Mouse (Mus musculus) T-helper 17 cell (primary cell): ENCODE data around the gene Vsnl1.

Source experiments
- in situ Hi-C, 2 experiments: fragments of 300-600 bp; cut with MboI, MseI; formaldehyde crosslinking; loops; 1 replicate in 1 of 2; 2 replicates in 1 of 2; pipeline ENCODE4 v1.15.1; 2025; ENCODE audit warnings: high pct_unique_total_duplicates in 2 of 2

Vsnl1 gene

DNA sequence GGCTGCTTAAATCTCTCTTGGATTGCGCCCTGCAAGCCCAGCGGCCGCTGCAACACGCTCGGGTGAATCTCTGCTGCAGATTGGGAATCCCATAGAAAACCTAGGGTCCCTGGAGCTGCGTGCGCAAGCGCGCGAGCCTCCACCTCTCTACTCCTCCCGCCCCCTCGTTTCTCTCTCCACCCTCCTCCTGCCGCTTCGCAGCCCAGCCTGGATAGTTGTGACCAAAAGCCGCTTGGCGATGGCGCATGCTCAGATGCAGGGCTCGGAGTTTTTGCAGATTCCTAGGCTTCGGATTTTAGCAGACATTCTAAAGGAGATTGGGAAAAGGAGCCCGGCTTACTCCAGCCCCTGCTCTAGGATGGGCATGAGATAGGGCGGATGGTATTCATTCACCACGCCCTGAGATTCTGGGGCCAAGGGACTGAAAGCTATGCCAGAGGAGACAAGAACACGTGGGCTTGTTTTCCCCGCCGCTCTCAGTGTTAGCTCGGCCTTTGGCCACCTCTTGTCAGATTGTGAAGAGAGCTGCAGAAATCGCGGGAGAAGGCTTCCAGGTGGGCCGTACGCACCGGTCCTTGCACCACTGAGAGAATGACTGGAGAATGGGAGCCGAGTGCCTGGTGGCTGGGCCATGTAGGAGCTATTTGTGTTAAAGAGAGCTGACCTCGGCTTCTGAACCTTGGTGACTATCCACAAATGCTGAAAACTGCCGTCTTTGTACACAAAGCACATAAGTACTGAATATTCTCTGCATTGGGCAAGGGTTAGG, at the start of gene Vsnl1:
Vsnl1 (minus strand) TSS at position 117 of the 769 bp plus-strand sequence.
- in situ Hi-C loops = no loop called here

DNA sequence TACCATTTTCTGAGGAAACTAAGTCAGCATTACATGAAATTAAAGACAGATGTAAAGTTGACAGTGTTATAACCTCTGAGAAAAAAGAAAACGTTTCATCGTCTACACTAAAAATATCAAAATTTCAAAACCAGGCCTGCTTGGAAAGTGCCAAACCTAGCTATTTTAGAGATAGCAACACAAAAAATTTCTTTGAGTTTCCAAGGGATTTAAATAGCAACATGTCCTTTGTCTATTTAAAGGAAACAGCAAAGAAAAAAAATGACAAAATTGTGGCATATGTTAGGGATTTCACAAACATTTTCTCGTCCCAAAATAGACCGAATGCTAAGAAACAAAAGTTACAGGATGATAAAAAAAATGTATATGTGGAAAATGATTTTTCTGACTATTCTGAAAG, 20.2 kb upstream of the Vsnl1 start:
- in situ Hi-C loops = no loop called here

- in situ Hi-C loops = no loop called here
Observed at GRCm38 (mm10) chr12:11456213-11456612, 19.8 kb upstream of the Vsnl1 start.

DNA sequence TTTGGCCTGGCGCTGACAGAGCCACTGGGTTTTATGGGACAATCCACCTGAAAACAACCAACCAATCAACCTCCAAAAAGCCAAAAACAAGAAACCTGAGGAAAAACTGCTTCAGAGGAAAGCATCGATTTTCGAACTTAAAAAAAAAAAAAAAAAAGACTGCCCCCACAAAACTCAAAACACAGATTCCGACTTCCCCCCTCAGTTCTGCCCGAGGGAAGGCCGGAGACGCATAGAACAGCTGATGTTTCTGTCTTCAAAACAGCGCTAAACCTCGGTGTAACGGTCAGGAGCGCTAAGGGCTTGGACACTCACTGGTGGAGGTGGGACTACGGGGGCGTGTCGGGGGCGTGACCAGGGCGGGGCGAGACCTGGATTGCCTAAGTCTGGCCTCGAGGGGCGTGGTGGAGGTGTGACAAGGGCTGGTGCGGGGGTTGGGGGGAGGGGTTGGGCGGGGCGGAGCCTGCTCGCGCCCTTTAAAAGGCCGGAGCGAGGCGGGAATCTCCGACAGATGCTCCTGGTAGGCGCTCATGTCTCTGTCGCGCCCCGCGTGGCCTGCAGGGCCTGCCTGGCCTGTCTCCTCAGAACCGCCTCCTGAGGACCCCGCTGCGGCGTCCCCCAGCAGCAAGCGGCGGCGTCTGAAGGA, 19.3 kb upstream of the Vsnl1 start, which contains the start of gene Rad51ap2:
Rad51ap2 (plus strand) TSS at position 531 of the 646 bp plus-strand sequence.
- in situ Hi-C loops = no loop called here

GRCm38 (mm10) chr12:11454146-11454545, 17.7 kb upstream of the Vsnl1 start:
- in situ Hi-C loops = no loop called here

DNA sequence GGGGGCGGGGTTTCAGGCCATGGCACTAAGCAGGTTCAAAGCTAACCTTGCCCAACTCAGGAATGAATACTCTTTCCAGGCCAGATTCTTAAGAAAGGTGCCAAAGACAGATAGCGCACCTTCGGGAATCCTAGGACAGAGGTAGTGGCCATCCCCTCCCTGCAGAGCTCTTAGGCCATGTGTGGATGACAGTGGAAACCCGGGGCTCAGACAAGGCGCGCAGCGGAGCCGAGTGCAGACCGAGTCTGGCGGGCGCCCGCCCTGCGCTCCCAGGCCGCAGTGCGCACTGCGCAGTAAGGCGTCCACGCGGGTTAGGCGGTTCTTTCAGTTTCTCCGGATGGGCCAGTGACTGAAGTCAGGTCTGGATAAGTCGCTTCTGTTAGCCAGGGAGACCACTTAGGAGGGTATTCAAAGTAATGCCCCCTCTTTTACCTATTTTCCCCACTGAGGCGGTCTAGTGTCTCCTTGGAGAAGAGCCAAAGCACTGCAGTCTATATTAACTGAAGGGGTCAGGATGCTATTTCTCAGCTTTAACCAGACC, 1.6 kb upstream of the Vsnl1 start:
- in situ Hi-C loops = no loop called here

DNA sequence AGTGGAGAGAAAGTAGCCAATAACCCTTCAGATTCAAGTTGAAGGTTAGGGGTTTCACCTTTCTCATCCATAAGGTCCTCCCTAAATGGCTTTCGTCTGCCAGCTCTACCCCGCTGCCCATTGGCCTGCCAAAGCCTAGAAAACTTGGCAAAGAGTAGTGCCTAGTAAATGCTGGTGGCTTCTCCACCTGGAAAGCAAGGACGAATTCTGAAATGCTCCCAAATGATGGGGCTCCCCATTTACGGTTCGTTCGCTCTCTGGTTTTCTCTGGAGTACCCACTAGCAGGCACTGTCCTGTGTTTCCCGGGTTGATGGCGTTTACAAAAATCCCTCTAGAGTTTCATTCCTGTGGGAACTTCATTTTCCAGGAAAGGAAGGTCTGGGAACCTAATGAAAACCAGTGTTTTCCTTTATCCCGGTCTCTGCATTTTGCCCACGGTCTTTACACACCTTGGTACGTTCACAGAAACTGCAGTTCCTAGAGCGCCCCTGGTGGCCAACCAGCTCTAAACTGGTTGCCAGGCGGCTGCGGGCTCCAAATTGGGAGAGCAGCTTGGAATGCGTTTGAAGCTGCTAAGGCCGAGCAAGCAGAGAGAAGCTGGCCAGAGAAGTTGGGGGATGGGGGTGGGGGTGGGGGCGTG, 973 bp upstream of the Vsnl1 start:
- in situ Hi-C loops = no loop called here

DNA sequence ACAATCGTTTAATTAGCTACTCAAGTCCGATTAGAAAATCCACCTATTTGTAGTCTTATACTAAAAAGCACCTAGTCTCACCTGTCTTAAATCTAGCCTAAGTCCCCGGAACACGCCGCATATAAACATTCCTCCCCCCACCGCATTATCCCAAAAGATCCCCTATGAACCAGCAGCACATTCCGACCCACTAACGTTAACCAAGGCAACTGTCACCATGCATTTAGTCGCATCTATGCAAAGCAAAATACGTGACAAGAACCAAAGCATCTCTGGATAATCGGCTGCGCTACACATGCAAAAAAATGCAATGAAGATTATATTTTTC, 426 bp downstream of the Vsnl1 start:
- in situ Hi-C loops = no loop called here

DNA sequence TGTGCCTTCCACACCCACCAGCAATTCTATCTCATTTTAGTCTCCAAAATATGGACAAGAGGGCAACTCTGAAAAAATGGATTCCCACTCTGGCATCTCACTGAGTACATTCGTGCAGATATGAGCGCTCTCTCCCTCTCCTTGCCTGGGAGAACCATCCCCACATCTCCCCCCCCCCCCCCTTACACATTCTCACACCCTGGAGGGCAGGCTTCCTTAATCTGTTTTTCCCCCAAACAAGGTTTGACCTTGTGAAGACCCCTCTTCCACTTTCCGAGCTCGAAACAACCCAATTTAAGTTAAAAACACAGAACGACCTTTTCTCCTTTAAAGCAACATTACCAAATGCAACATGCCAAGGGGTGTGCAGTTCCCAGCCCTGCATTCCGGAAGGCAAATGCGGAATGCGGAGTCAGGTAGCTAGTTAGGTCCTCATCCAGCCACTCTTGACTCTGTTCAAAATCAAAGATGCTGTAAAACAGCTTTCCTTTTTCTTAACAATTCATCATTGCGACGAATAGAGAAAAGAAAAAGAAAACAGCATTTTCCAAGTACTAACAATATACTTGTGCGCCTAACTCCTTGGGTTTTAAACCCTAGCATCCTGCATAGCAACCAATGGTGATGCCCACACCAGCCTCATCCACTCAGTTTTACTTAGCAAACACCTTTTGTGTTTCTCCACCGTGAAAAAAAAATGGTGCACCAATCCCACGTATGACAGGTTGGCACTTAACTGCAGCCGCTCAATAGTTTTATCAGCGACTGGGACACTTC, 979 bp downstream of the Vsnl1 start:
- in situ Hi-C loops = no loop called here

GRCm38 (mm10) chr12:11434446-11434845, 2.0 kb downstream of the Vsnl1 start:
- in situ Hi-C loops = loop anchor here in 1 of 2 experiments (5.0 kb wide), 1 partner anchor 767 kb away; no protein-coding TSS in a partner anchor

- in situ Hi-C loops = loop anchor here in 1 of 2 experiments (5.0 kb wide), 1 partner anchor 766 kb away; no protein-coding TSS in a partner anchor
Observed at GRCm38 (mm10) chr12:11433716-11434115, 2.7 kb downstream of the Vsnl1 start.

DNA sequence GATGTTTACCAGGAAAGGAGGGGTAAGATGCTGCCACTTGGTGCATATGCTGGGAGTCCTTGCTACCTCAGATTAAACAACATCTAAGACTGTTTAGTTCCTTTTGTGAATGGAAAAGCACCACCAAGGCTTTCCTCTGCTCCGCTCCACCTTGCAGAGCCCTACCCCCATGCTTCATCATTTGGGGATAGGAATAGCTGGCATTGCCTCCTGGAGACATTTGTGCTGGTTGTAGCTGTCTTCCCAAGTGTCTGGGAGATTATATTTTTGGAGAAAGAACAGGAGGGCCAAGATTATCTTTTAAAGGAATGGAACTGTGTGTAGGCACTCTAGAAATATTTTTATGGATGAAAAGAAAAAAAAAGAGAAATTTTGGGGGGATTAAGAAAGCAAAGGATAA, 3.3 kb downstream of the Vsnl1 start:
- in situ Hi-C loops = loop anchor here in 1 of 2 experiments (5.0 kb wide), 1 partner anchor 766 kb away; no protein-coding TSS in a partner anchor

DNA sequence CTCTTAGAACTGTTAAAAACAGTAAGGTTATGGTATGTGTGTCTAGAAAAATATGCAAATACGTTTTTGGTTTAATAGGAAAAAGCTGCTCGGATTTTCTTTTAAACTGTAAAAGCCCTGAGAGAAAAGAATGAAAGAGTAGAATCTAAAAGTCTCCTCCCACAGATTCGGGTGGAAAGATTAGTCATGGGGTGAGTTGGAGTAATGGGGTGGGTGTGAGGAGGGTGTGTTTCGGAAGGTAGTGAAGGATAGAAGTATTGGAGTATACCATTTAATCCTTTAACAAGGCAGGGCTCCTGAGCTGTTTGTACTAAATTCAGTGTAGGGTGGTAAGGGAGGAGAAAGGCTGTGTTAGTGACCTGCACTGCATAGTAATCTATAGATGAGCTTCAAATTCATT, 9.0 kb downstream of the Vsnl1 start:
- in situ Hi-C loops = no loop called here

- in situ Hi-C loops = no loop called here
Observed at GRCm38 (mm10) chr12:11418112-11418511, 18.3 kb downstream of the Vsnl1 start.

DNA sequence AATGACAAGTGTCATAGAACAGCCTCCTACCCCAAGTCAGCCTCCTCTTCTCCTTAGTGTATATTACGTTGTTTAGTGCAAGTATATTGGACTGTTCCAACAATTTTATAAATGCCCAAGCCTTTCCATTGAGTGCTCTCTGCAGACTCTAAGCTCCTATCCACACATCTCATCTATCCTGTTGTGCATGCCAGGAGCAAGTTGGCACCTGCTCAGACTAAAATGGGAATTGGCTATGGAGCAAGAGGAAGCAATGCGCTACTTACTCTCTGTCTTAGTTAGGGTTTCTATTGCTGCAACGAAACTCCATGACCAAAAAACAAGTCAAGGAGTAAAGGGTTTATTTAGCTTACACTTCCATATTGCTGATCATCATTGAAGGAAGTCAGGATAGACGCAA, 28.7 kb downstream of the Vsnl1 start:
- in situ Hi-C loops = no loop called here

- in situ Hi-C loops = no loop called here
Observed at GRCm38 (mm10) chr12:11398791-11399190, 37.6 kb downstream of the Vsnl1 start.

- in situ Hi-C loops = no loop called here
Observed at GRCm38 (mm10) chr12:11397029-11397428, 39.4 kb downstream of the Vsnl1 start.

DNA sequence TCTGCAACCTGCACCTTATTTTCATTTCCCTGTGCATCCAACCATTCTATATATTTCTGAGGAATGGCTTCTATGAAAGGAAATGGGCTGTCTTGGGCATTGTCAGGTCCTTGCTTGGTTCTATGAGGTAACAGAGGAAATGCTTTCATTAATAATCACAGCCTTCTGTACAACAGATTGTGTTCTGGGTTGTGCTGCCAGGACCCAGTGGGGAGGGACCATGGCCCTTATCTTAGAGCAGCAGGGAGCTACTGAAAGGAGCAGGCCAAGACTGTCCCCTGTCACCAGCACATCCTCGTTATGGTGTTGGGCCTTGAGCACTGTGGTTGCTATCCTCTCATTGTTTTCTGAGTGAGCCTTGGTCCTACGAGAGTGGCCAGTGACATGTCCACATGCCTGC, 40.9 kb downstream of the Vsnl1 start:
- in situ Hi-C loops = no loop called here

GRCm38 (mm10) chr12:11392525-11392924, 43.9 kb downstream of the Vsnl1 start:
- in situ Hi-C loops = no loop called here

DNA sequence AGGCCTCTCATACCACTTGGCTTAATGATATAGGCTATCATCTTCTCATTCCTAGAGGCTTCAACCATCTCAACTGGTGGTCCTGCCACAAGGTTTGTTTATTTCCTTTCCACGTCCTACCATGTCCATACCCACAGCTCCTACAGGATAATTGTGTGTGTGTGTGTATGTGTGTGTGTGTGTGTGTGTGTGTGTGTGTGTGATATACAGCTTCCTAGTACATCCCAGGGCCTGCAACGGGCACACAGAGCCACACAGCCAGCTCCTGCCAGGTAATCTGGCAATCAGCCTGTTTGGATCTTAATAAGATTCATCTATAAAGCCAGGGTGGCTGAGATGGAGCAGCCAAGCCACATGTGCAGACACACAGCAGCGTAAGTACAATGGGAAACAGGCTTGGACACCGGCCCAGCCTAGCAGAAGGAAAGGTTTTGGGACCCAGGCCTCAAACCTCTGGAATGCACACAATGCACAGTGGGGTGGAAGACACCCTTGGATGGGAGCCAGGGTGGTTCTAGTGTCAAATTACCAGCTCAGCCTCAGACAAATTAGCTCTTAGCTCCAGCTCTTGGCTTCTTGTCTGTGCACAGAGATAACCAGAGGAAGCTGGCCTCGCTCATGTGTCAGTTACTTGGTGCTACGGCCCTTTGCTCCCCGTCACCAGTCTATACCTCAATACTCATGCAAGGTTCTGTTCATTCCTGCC, 45.0 kb downstream of the Vsnl1 start:
- in situ Hi-C loops = no loop called here

GRCm38 (mm10) chr12:11389141-11389540, 47.3 kb downstream of the Vsnl1 start:
- in situ Hi-C loops = no loop called here
